Mouse (Mus musculus) CH12.LX (cell line): ENCODE measurements around the gene Fgfr2. TPM values are rescaled to one million over a fixed set of nuclear protein-coding genes. Genes with fewer than 3 reads are reported as not detected.

ENCODE experiments used
- DNase-seq: peaks from one replicate; pipeline ENCODE4 v3.0.0-alpha.2; 2013; ENCODE audit errors: extremely low read depth
- H3K27ac ChIP-seq: 2 replicates; pipeline ENCODE4 v1.5.1; 2012; ENCODE audit warnings: low read depth, mild to moderate bottlenecking, control low read depth, moderate library complexity; ENCODE audit not compliant: insufficient read depth
- H3K27me3 ChIP-seq: replicated peaks from 2 replicates; pipeline ENCODE3; 2012; ENCODE audit warnings: inconsistent platforms
- H3K36me3 ChIP-seq, 2 experiments: replicated peaks in 1 of 2; 2 replicates each; pipeline versions ENCODE3 to v1.6.1; 2012; ENCODE audit warnings: inconsistent platforms in 1 of 2, low read length in 1 of 2, mild to moderate bottlenecking in 1 of 2, mixed read lengths in 1 of 2, moderate library complexity in 1 of 2; ENCODE audit not compliant: control insufficient read depth in 1 of 2, insufficient read depth in 1 of 2
- H3K4me1 ChIP-seq, 2 experiments: 2 replicates each; pipeline ENCODE4 v1.6.1; 2012; ENCODE audit warnings: inconsistent platforms in 1 of 2, moderate library complexity in 1 of 2; ENCODE audit not compliant: insufficient read depth in 2 of 2, control insufficient read depth in 1 of 2
- H3K4me2 ChIP-seq: 2 replicates; pipeline ENCODE4 v1.6.1; 2012; ENCODE audit warnings: low read depth, mild to moderate bottlenecking, control low read depth; ENCODE audit not compliant: poor library complexity, insufficient read depth, severe bottlenecking
- H3K4me3 ChIP-seq, 3 experiments: fragments of 150-350 bp in 1 of 3; sonication (generic) in 1 of 3; replicated peaks in 1 of 3; 2 replicates each; pipeline versions ENCODE3 to v1.5.1; 2011 to 2012; ENCODE audit warnings: low read depth in 2 of 3, low read length in 2 of 3, mild to moderate bottlenecking in 2 of 3, moderate library complexity in 2 of 3, control low read depth in 1 of 3, improper control_type of control experiment in 1 of 3, inconsistent platforms in 1 of 3, mixed read lengths in 1 of 3; ENCODE audit not compliant: poor library complexity in 1 of 3
- H3K79me2 ChIP-seq: replicated peaks from 2 replicates; pipeline ENCODE4 v1.6.1; 2012; ENCODE audit warnings: mild to moderate bottlenecking, moderate library complexity; ENCODE audit not compliant: control insufficient read depth, poor library complexity, insufficient read depth, severe bottlenecking; ENCODE audit errors: extremely low read depth
- H3K9ac ChIP-seq: 2 replicates; pipeline ENCODE4 v1.6.1; 2012; ENCODE audit warnings: low read depth, mild to moderate bottlenecking, control low read depth, moderate library complexity; ENCODE audit not compliant: insufficient read depth
- H3K9me3 ChIP-seq: replicated peaks from 2 replicates; pipeline ENCODE3; 2012; ENCODE audit warnings: low read length, inconsistent platforms, mixed read lengths
- CHD1 ChIP-seq: IDR thresholded peaks from 2 replicates; pipeline ENCODE4 v1.6.1; 2012; ENCODE audit warnings: low read depth, low read length, improper control_type of control experiment, inconsistent platforms
- E2F4 ChIP-seq: IDR thresholded peaks from 2 replicates; pipeline ENCODE4 v1.6.1; 2011; ENCODE audit warnings: low read depth, low read length, improper control_type of control experiment; ENCODE audit not compliant: insufficient replicate concordance
- ELF1 ChIP-seq: IDR thresholded peaks from 2 replicates; pipeline ENCODE4 v1.6.1; 2014; ENCODE audit warnings: low read depth, mild to moderate bottlenecking, inconsistent platforms, low read length, improper control_type of control experiment
- HCFC1 ChIP-seq: IDR thresholded peaks from 2 replicates; pipeline ENCODE4 v1.6.1; 2012; ENCODE audit warnings: low read depth, mild to moderate bottlenecking, inconsistent platforms, low read length, improper control_type of control experiment
- JUN ChIP-seq: IDR thresholded peaks from 2 replicates; pipeline ENCODE4 v1.6.1; 2011; ENCODE audit warnings: low read depth, mild to moderate bottlenecking, low read length, improper control_type of control experiment, moderate library complexity; ENCODE audit not compliant: insufficient read depth
- JUND ChIP-seq: conservative IDR thresholded peaks from 2 replicates; pipeline ENCODE4 v1.6.1; 2011; ENCODE audit warnings: low read depth, low read length, improper control_type of control experiment
- MAFK ChIP-seq: IDR thresholded peaks from 2 replicates; pipeline ENCODE4 v1.6.1; 2011; ENCODE audit warnings: low read length, improper control_type of control experiment; ENCODE audit not compliant: insufficient replicate concordance
- MAX ChIP-seq: IDR thresholded peaks from 2 replicates; pipeline ENCODE4 v1.6.1; 2011; ENCODE audit warnings: low read length, improper control_type of control experiment
- MAZ ChIP-seq: IDR thresholded peaks from 2 replicates; pipeline ENCODE4 v1.6.1; 2012; ENCODE audit warnings: low read depth, mild to moderate bottlenecking, inconsistent platforms, low read length, improper control_type of control experiment, moderate library complexity
- MEF2A ChIP-seq: IDR thresholded peaks from 2 replicates; pipeline ENCODE4 v1.6.1; 2014; ENCODE audit warnings: low read depth, mild to moderate bottlenecking, inconsistent platforms, low read length, improper control_type of control experiment, borderline replicate concordance
- MXI1 ChIP-seq: IDR thresholded peaks from 2 replicates; pipeline ENCODE4 v1.6.1; 2011; ENCODE audit warnings: mild to moderate bottlenecking, low read depth, low read length, improper control_type of control experiment
- NRF1 ChIP-seq: IDR thresholded peaks from 2 replicates; pipeline ENCODE4 v1.6.1; 2014; ENCODE audit warnings: low read depth, mild to moderate bottlenecking, inconsistent platforms, low read length, improper control_type of control experiment, moderate library complexity
- PAX5 ChIP-seq: IDR thresholded peaks from 2 replicates; pipeline ENCODE4 v1.6.1; 2012; ENCODE audit warnings: low read length, inconsistent platforms, mixed read lengths
- POLR2A ChIP-seq: IDR thresholded peaks from 2 replicates; pipeline ENCODE4 v1.6.1; 2011; ENCODE audit warnings: low read depth, mild to moderate bottlenecking, improper control_type of control experiment, low read length
- POLR2AphosphoS2 ChIP-seq: IDR thresholded peaks from 2 replicates; pipeline ENCODE4 v1.6.1; 2011; ENCODE audit warnings: low read depth, low read length, improper control_type of control experiment
- RAD21 ChIP-seq: IDR thresholded peaks from 2 replicates; pipeline ENCODE4 v1.6.1; 2011; ENCODE audit warnings: low read depth, mild to moderate bottlenecking, low read length, improper control_type of control experiment, moderate library complexity
- RCOR1 ChIP-seq: conservative IDR thresholded peaks from 2 replicates; pipeline ENCODE4 v1.6.1; 2012; ENCODE audit warnings: low read depth, mild to moderate bottlenecking, inconsistent platforms, low read length, improper control_type of control experiment
- SIN3A ChIP-seq: IDR thresholded peaks from 2 replicates; pipeline ENCODE4 v1.6.1; 2012; ENCODE audit warnings: low read length, improper control_type of control experiment, inconsistent platforms
- TCF12 ChIP-seq: IDR thresholded peaks from 2 replicates; pipeline ENCODE4 v1.6.1; 2014; ENCODE audit warnings: low read depth, mild to moderate bottlenecking, inconsistent platforms, low read length, improper control_type of control experiment
- UBTF ChIP-seq: IDR thresholded peaks from 2 replicates; pipeline ENCODE4 v1.6.1; 2012; ENCODE audit warnings: low read depth, mild to moderate bottlenecking, inconsistent platforms, low read length, improper control_type of control experiment, moderate library complexity
- USF1 ChIP-seq: IDR thresholded peaks from 2 replicates; pipeline ENCODE4 v1.6.1; 2014; ENCODE audit warnings: low read depth, mild to moderate bottlenecking, inconsistent platforms, low read length, improper control_type of control experiment
- USF2 ChIP-seq: conservative IDR thresholded peaks from 2 replicates; pipeline ENCODE4 v1.6.1; 2011; ENCODE audit warnings: low read depth, low read length, improper control_type of control experiment
- ZC3H11A ChIP-seq: IDR thresholded peaks from 2 replicates; pipeline ENCODE4 v1.6.1; 2012; ENCODE audit warnings: low read depth, mild to moderate bottlenecking, inconsistent platforms, low read length, improper control_type of control experiment
- ZKSCAN1 ChIP-seq: IDR thresholded peaks from 2 replicates; pipeline ENCODE4 v1.6.1; 2012; ENCODE audit warnings: low read depth, inconsistent platforms, low read length, improper control_type of control experiment, borderline replicate concordance
- ZMIZ1 ChIP-seq: IDR thresholded peaks from 2 replicates; pipeline ENCODE4 v1.6.1; 2012; ENCODE audit warnings: low read depth, mild to moderate bottlenecking, inconsistent platforms, low read length, improper control_type of control experiment
- dilution Hi-C: fragments of 300-500 bp; cut with MboI; formaldehyde crosslinking; loops from 2 replicates; pipeline ENCODE4 v1.14.3; 2020; ENCODE audit warnings: low sequenced_read_pairs; ENCODE audit not compliant: extremely low pct_unique_long_range_greater_than_20kb, extremely low pct_ligation_motif_present
- in situ Hi-C: fragments of 300-500 bp; cut with MboI; formaldehyde crosslinking; loops from 3 replicates; pipeline ENCODE4 v1.14.3; 2019; ENCODE audit warnings: low sequenced_read_pairs, low pct_ligation_motif_present, low pct_unique_long_range_greater_than_20kb, mixed read lengths
- polyA plus RNA-seq: library from polyadenylated mRNA; unstranded; fragments of >175 nt; gene quantifications from 2 replicates; pipeline ENCODE4 v1.2.1, GENCODE M21; 2012; ENCODE audit warnings: low read depth; ENCODE audit not compliant: insufficient read length
- total RNA-seq, 2 experiments: library from RNA; depleted of rRNA; stranded (reverse); fragments of 300-350 nt in 1 of 2; fragments of >200 nt in 1 of 2; gene quantifications; 2 replicates each; pipeline ENCODE4 v1.2.3; 2012 to 2014

Fgfr2 gene
- total and polyA plus RNA-seq, 3 experiments = not detected

GRCm38 (mm10) chr7:133058496-133059149 lies 64.5 kb downstream of the Fgfr2 start:
- Histone ChIP-seq H3K27me3 (peaks cover 85% of the 10 kb centered on the region), H3K4me1 (no peaks in the 10 kb centered on the region), H3K9ac (no peak overlapping the region), H3K9me3 (no peaks in the 10 kb centered on the region), H3K79me2 (no peaks in the 10 kb centered on the region), H3K4me3 (no peak overlapping the region), H3K4me2 (no peak overlapping the region), H3K27ac (no peak overlapping the region), H3K36me3 (no peaks in the 10 kb centered on the region)
- TF ChIP-seq MXI1 (no peak), JUN (no peak), MAZ (no peak), SIN3A (no peak), UBTF (no peak), USF1 (no peak), ZC3H11A (no peak), TCF12 (no peak), USF2 (no peak), CHD1 (no peak), POLR2A (no peak), RAD21 (no peak), JUND (no peak), MAX (no peak), ZMIZ1 (no peak), E2F4 (no peak), PAX5 (no peak), ELF1 (no peak)
- DNase-seq = no peak
- dilution Hi-C loops (no loop called here), in situ Hi-C loops (no loop called here)

GRCm38 (mm10) chr7:133056924-133057323 lies 66.2 kb downstream of the Fgfr2 start:
- H3K27me3 ChIP-seq = peaks cover 70% of the 10 kb centered on the region
- no peak overlapping the region for H3K9ac ChIP-seq
- in situ Hi-C loops (no loop called here), dilution Hi-C loops (no loop called here)
- DNase-seq = no peak
- H3K27ac ChIP-seq = no peak overlapping the region
- no peaks in the 10 kb centered on the region for H3K36me3 ChIP-seq
- TF ChIP-seq ZKSCAN1 (no peak), TCF12 (no peak), ZC3H11A (no peak), CHD1 (no peak), RCOR1 (no peak), E2F4 (no peak), HCFC1 (no peak), POLR2AphosphoS2 (no peak), PAX5 (no peak), MAFK (no peak), USF2 (no peak), POLR2A (no peak), MEF2A (no peak), NRF1 (no peak), RAD21 (no peak)
- no peak overlapping the region for H3K4me3 ChIP-seq
- H3K79me2 ChIP-seq = no peaks in the 10 kb centered on the region
- H3K9me3 ChIP-seq = no peaks in the 10 kb centered on the region
- no peak overlapping the region for H3K4me2 ChIP-seq
- peaks cover 5 to 9% of the 10 kb centered on the region in 2 experiments for H3K4me1 ChIP-seq
